Mouse (Mus musculus) limb, embryonic 11.5 days (tissue): Measurements from ENCODE around the gene Ankzf1. TPM values are rescaled to one million over a fixed set of nuclear protein-coding genes. Genes with fewer than 3 reads are reported as not detected.
A peak's percentile ranks its signal among the peaks of the same experiment; 100 is the strongest.
"Not testable (repeated sequence)": the region's sequence is repeated elsewhere in the genome, so short reads cannot be mapped to it uniquely, and the experiment has no call there.

Source experiments
- ATAC-seq: fragments of 200-750 bp; cut with Nextera tagmentation; 2 replicates; pipeline ENCODE4 v1.8.0; 2017; ENCODE audit warnings: low read depth; ENCODE audit not compliant: insufficient number of reproducible peaks, low FRiP score, low TSS enrichment
- DNase-seq: peaks from one replicate; pipeline ENCODE4 v3.0.0-alpha.2; 2015; ENCODE audit warnings: low spot score
- H3K27ac ChIP-seq: fragments of 300-500 bp; sonication (generic); replicated peaks from 2 replicates; pipeline ENCODE4 v1.5.1; 2014; ENCODE audit warnings: low read depth, mild to moderate bottlenecking, low read length
- H3K27me3 ChIP-seq: fragments of 300-500 bp; sonication (generic); 2 replicates; pipeline ENCODE4 v1.6.1; 2014; ENCODE audit warnings: mild to moderate bottlenecking, low read length, mixed read lengths; ENCODE audit not compliant: control insufficient read depth, insufficient read depth
- H3K36me3 ChIP-seq: fragments of 300-500 bp; sonication (generic); 2 replicates; pipeline ENCODE4 v1.6.1; 2014; ENCODE audit warnings: mild to moderate bottlenecking, low read length, moderate library complexity, mixed read lengths; ENCODE audit not compliant: control insufficient read depth, insufficient read depth
- H3K4me1 ChIP-seq: fragments of 300-500 bp; sonication (generic); 2 replicates; pipeline ENCODE4 v1.6.1; 2014; ENCODE audit warnings: low read length, mixed read lengths; ENCODE audit not compliant: control insufficient read depth, insufficient read depth
- H3K4me2 ChIP-seq: fragments of 300-500 bp; sonication (generic); 2 replicates; pipeline ENCODE4 v1.6.1; 2014; ENCODE audit warnings: low read depth, mild to moderate bottlenecking, moderate library complexity; ENCODE audit not compliant: severe bottlenecking
- H3K4me3 ChIP-seq: fragments of 300-500 bp; sonication (generic); 2 replicates; pipeline ENCODE4 v1.5.1; 2014; ENCODE audit warnings: low read depth, low read length
- H3K9ac ChIP-seq: fragments of 300-500 bp; sonication (generic); 2 replicates; pipeline ENCODE4 v1.6.1; 2014; ENCODE audit warnings: mild to moderate bottlenecking, low read length
- H3K9me3 ChIP-seq: fragments of 300-500 bp; sonication (generic); 2 replicates; pipeline ENCODE4 v1.6.1; 2016; ENCODE audit warnings: low read length; ENCODE audit not compliant: control insufficient read depth
- WGBS: fragments of 180-500 bp; shearing (Covaris S2); extraction: QIAGEN DNeasy Blood & Tissue Kit; methylation state at CpG from one replicate; pipeline ENCODE4 v1.1.7; 2014; 5-methylcytosine and 5-hydroxymethylcytosine counted together
- polyA plus RNA-seq: library from polyadenylated mRNA; unstranded; fragments of >200 nt; fragmentation: Nextera tagmentation; extraction: Ambion mirVana; gene quantifications from 2 replicates; pipeline ENCODE4 v1.2.1, GENCODE M21; 2014

Ankzf1 gene
- polyA plus RNA-seq, 1 experiment from 2014 or later: 17.5 TPM

DNA sequence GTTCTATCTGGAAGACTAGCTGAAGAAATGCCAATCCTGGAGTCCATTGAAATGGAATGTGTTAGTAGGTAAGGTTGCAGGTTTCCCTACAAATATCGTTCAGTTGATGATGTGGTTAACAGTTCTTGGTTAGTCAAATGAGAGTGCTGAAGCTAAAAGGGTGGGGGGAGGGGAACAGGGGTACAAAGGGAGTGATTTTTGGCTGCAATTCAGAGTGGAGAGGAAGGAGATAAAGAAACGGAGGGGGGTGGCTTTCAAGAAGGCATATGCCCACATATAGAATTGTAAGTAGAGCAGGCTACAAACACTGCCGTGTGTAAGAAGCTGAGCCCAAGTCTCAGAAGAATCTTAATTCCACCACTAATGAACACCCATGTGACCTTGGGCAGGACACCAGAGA, 33.5 kb downstream of the Ankzf1 start:
- H3K9ac ChIP-seq: no peak overlapping the region
- 79% methylated on average over 3 of the region's 3 CpGs for WGBS
- ATAC-seq: no peak
- H3K27ac ChIP-seq: no peak overlapping the region
- no peak for DNase-seq
- no peaks in the 10 kb centered on the region for H3K4me1 ChIP-seq
- H3K4me3 ChIP-seq: no peak overlapping the region
- H3K9me3 ChIP-seq: no peaks in the 10 kb centered on the region
- H3K4me2 ChIP-seq: no peak overlapping the region
- H3K27me3 ChIP-seq: peaks cover 7% of the 10 kb centered on the region
- H3K36me3 ChIP-seq: no peaks in the 10 kb centered on the region

DNA sequence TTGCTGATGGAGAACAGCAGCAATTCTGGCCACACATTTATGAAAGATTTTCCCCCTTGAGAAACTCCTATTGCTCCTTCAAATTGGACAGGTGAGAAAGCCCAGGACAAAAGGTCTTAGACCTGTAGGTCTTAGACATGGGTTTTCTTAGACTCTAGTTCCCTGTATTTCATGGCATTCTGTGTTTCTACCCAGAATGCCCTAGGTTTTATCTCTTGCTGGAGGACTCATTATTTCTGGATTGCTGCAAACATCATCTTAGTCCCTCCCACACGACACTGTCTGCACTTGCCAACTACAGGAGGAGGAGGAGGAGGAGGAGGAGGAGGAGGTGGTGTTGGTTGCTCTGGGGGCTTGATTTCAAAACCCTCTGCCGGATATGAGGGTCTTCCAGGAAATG, 34.2 kb downstream of the Ankzf1 start:
- ATAC-seq (no peak), DNase-seq (no peak)
- Histone ChIP-seq H3K27ac (no peak overlapping the region), H3K4me1 (no peaks in the 10 kb centered on the region), H3K9me3 (no peaks in the 10 kb centered on the region), H3K4me2 (no peak overlapping the region), H3K4me3 (no peak overlapping the region), H3K36me3 (no peaks in the 10 kb centered on the region), H3K9ac (no peak overlapping the region), H3K27me3 (no peaks in the 10 kb centered on the region)
- WGBS: 67% methylated on average over 2 of the region's 2 CpGs

DNA sequence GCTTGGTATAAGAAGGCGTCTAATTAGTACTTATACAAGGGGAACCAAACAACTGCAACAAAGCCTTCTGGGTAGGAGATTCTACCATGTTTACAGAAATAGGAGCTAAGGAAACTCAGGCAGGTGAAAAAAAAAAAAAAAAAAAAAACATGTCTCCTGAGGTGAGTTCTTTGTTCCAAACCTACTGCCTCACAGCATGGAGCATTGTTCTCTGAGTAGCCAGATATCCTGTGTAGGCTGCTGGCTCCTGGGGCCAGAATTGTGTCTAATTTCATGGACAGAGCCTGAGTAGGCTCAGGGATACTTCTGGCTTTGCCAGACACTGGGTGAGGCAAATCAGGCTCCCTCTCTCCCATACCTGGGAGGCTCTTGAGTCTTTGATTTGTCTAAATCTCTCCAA, 35.7 kb downstream of the Ankzf1 start:
- Histone ChIP-seq H3K9ac (no peak overlapping the region), H3K4me3 (no peak overlapping the region), H3K9me3 (no peaks in the 10 kb centered on the region), H3K4me2 (no peak overlapping the region), H3K27ac (no peak overlapping the region), H3K27me3 (no peaks in the 10 kb centered on the region), H3K36me3 (no peaks in the 10 kb centered on the region), H3K4me1 (no peaks in the 10 kb centered on the region)
- ATAC-seq: no peak
- no peak for DNase-seq
- 81% methylated on average over 1 of the region's 1 CpGs for WGBS

GRCm38 (mm10) chr1:75229158-75229557, 37.2 kb downstream of the Ankzf1 start:
- Histone ChIP-seq H3K27me3 (no peaks in the 10 kb centered on the region), H3K36me3 (no peaks in the 10 kb centered on the region), H3K4me3 (no peak overlapping the region), H3K27ac (no peak overlapping the region), H3K9me3 (no peaks in the 10 kb centered on the region), H3K4me2 (no peak overlapping the region), H3K9ac (no peak overlapping the region), H3K4me1 (no peaks in the 10 kb centered on the region)
- ATAC-seq: no peak
- 70% methylated on average over 4 of the region's 4 CpGs for WGBS
- no peak for DNase-seq

- no peak for ATAC-seq
- no peak overlapping the region for H3K4me2 ChIP-seq
- H3K27me3 ChIP-seq: no peaks in the 10 kb centered on the region
- 75% methylated on average over 7 of the region's 7 CpGs for WGBS
- no peak overlapping the region for H3K9ac ChIP-seq
- H3K4me1 ChIP-seq: no peaks in the 10 kb centered on the region
- no peak overlapping the region for H3K4me3 ChIP-seq
- no peak overlapping the region for H3K27ac ChIP-seq
- H3K36me3 ChIP-seq: no peaks in the 10 kb centered on the region
- no peaks in the 10 kb centered on the region for H3K9me3 ChIP-seq
- DNase-seq: no peak
Observed at GRCm38 (mm10) chr1:75230335-75230994, 38.5 kb downstream of the Ankzf1 start.

DNA sequence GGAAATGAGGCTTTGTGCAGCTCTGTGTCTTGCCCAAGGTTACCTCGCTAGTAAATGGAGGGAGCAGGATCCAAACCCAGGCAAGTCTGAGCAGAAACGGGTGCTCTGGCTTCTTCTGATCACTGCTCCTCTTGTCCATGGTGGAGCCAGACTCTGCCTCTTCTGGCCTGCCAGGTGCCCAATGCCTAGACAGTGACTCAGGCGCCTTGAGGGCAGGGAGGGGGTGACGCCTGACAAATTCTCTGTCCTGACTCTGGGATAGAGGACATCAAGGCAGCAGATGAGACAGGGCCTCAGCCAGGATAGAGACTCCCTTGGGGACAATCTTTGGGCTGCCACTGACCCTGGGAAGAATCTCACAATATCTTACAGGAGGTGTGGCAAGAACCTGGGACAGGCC, 39.3 kb downstream of the Ankzf1 start:
- Histone ChIP-seq H3K9ac (no peak overlapping the region), H3K36me3 (no peaks in the 10 kb centered on the region), H3K27ac (no peak overlapping the region), H3K4me2 (no peak overlapping the region), H3K9me3 (no peaks in the 10 kb centered on the region), H3K4me3 (no peak overlapping the region), H3K4me1 (no peaks in the 10 kb centered on the region), H3K27me3 (no peaks in the 10 kb centered on the region)
- ATAC-seq: no peak
- 68% methylated on average over 4 of the region's 4 CpGs for whole genome bisulfite sequencing
- DNase-seq: no peak

DNA sequence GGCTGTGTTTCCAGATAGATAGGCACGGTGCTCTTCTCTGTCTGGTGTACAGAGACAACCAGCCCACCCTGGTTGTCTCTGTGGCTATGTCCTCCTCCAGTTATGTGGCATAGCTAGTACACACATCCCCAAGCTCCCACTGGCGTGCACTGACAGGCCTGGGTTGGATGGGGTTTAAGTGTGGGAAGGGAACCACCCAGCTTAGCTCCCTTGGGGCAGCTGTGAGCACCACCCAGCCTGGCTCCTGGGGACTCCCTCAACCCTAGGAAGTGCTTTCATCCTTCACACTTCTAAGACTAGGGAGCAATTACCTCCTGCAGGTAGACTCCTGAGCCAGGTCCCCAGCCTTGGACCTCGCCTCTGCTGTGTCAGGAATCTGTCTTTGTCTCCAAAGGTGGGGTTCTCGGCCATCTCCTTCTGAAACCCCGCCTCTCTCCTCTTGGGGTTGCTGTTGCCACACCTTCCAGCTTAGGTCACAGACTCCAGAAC, 39.8 kb downstream of the Ankzf1 start, which contains the start of gene A630095N17Rik:
Gene A630095N17Rik, minus strand, starts transcription at position 439 of the 489 bp plus-strand sequence.
- Histone ChIP-seq H3K4me1 (no peaks in the 10 kb centered on the region; the same call in 1 of the 2 replicates), H3K9ac (no peak within 1 kb of the TSS), H3K9me3 (no peaks in the 10 kb centered on the region), H3K27me3 (no peaks in the 10 kb centered on the region), H3K27ac (no peak within 1 kb of the TSS), H3K36me3 (no peaks in the 10 kb centered on the region), H3K4me3 (no peak within 1 kb of the TSS), H3K4me2 (no peak within 1 kb of the TSS)
- ATAC-seq (no peak), DNase-seq (no peak)
- WGBS: 78% methylated on average over 5 of the region's 5 CpGs

- H3K9me3 ChIP-seq, H3K9ac ChIP-seq, DNase-seq, H3K4me3 ChIP-seq, H3K36me3 ChIP-seq, H3K4me2 ChIP-seq, ATAC-seq, H3K4me1 ChIP-seq, H3K27me3 ChIP-seq, H3K27ac ChIP-seq: not testable (repeated sequence)
- WGBS: 66% methylated on average over 4 of the region's 4 CpGs
Observed at GRCm38 (mm10) chr1:75232489-75232888, 40.5 kb downstream of the Ankzf1 start.

- Histone ChIP-seq H3K27me3 (no peaks in the 10 kb centered on the region), H3K27ac (no peak overlapping the region), H3K9ac (no peak overlapping the region), H3K36me3 (no peaks in the 10 kb centered on the region), H3K4me1 (peaks cover 6% of the 10 kb centered on the region; the same call in 1 of the 2 replicates), H3K4me3 (no peak overlapping the region), H3K4me2 (peak overlapping the region; percentile 4; the same call in 1 of the 2 replicates), H3K9me3 (no peaks in the 10 kb centered on the region)
- ATAC-seq (no peak), DNase-seq (peak; percentile 55)
- 2% methylated on average over 8 of the region's 8 CpGs for WGBS
Observed at GRCm38 (mm10) chr1:75234606-75235005, 42.7 kb downstream of the Ankzf1 start.
